Mouse (Mus musculus) MEL (cell line): Measurements from ENCODE around the gene Scaf4. TPM values are rescaled to one million over a fixed set of nuclear protein-coding genes. Genes with fewer than 3 reads are reported as not detected.

Source experiments
- DNase-seq: peaks from one replicate; pipeline ENCODE4 v3.0.0; 2011; ENCODE audit warnings: low read depth, low spot score
- H3K27ac ChIP-seq: 2 replicates; pipeline ENCODE4 v1.5.1; 2012; ENCODE audit warnings: low read depth, mild to moderate bottlenecking, control low read depth, low read length, moderate library complexity; ENCODE audit not compliant: control insufficient read depth
- H3K27me3 ChIP-seq, 2 experiments: fragments of 150-350 bp in 1 of 2; sonication (generic) in 1 of 2; 2 replicates each; pipeline ENCODE4 v1.6.1; 2012; ENCODE audit warnings: low read length in 2 of 2, mild to moderate bottlenecking in 2 of 2, improper control_type of control experiment in 1 of 2, moderate library complexity in 1 of 2; ENCODE audit not compliant: insufficient read depth in 2 of 2, control insufficient read depth in 1 of 2
- H3K36me3 ChIP-seq, 2 experiments: 2 replicates each; pipeline ENCODE4 v1.6.1; 2012 to 2014; ENCODE audit warnings: low read length in 2 of 2, improper control_type of control experiment in 1 of 2, inconsistent platforms in 1 of 2, mild to moderate bottlenecking in 1 of 2; ENCODE audit not compliant: insufficient read depth in 2 of 2, control insufficient read depth in 1 of 2
- H3K4me1 ChIP-seq, 2 experiments: fragments of 150-350 bp in 1 of 2; sonication (generic) in 1 of 2; 2 replicates each; pipeline ENCODE4 v1.6.1; 2012; ENCODE audit warnings: low read length in 2 of 2, improper control_type of control experiment in 1 of 2, mild to moderate bottlenecking in 1 of 2; ENCODE audit not compliant: insufficient read depth in 2 of 2, control insufficient read depth in 1 of 2
- H3K4me3 ChIP-seq, 2 experiments: fragments of 150-350 bp in 1 of 2; sonication (generic) in 1 of 2; 2 replicates each; pipeline ENCODE4 v1.5.1; 2012; ENCODE audit warnings: low read depth in 2 of 2, low read length in 2 of 2, mild to moderate bottlenecking in 2 of 2, moderate library complexity in 2 of 2, control low read depth in 1 of 2, improper control_type of control experiment in 1 of 2; ENCODE audit not compliant: control insufficient read depth in 1 of 2, insufficient read depth in 1 of 2
- H3K79me2 ChIP-seq: 2 replicates; pipeline ENCODE4 v1.6.1; 2012; ENCODE audit warnings: mild to moderate bottlenecking, low read length, moderate library complexity; ENCODE audit not compliant: control insufficient read depth, poor library complexity, insufficient read depth
- H3K9ac ChIP-seq: 2 replicates; pipeline ENCODE4 v1.6.1; 2012; ENCODE audit warnings: low read depth, mild to moderate bottlenecking, control low read depth, low read length, moderate library complexity; ENCODE audit not compliant: control insufficient read depth, poor library complexity, severe bottlenecking
- H3K9me3 ChIP-seq: fragments of 150-350 bp; sonication (generic); replicated peaks from 2 replicates; pipeline ENCODE4 v1.6.1; 2012; ENCODE audit warnings: mild to moderate bottlenecking, low read length, improper control_type of control experiment, moderate library complexity; ENCODE audit not compliant: insufficient read depth
- BHLHE40 ChIP-seq: IDR thresholded peaks from 2 replicates; pipeline ENCODE4 v1.6.1; 2012; ENCODE audit warnings: low read depth, mild to moderate bottlenecking, inconsistent platforms, low read length, improper control_type of control experiment, borderline replicate concordance
- CHD1 ChIP-seq: IDR thresholded peaks from 2 replicates; pipeline ENCODE4 v1.6.1; 2012; ENCODE audit warnings: low read depth, mild to moderate bottlenecking, inconsistent platforms, low read length, improper control_type of control experiment
- CHD2 ChIP-seq: IDR thresholded peaks from 2 replicates; pipeline ENCODE4 v1.6.1; 2011; ENCODE audit warnings: low read length, improper control_type of control experiment
- CTCF ChIP-seq, 3 experiments: IDR thresholded peaks in 2 of 3; conservative IDR thresholded peaks in 1 of 3; 2 replicates each; pipeline ENCODE4 v1.5.1; 2011 to 2012; ENCODE audit warnings: low read length in 3 of 3, low read depth in 2 of 3, mild to moderate bottlenecking in 2 of 3, improper control_type of control experiment in 1 of 3, inconsistent platforms in 1 of 3, mixed read lengths in 1 of 3, moderate library complexity in 1 of 3; ENCODE audit not compliant: control insufficient read depth in 1 of 3, insufficient read depth in 1 of 3, poor library complexity in 1 of 3, severe bottlenecking in 1 of 3
- EP300 ChIP-seq, 2 experiments: IDR thresholded peaks; 2 replicates each; pipeline ENCODE4 v1.6.1; 2011; ENCODE audit warnings: improper control_type of control experiment in 2 of 2, low read length in 2 of 2, low read depth in 1 of 2, mild to moderate bottlenecking in 1 of 2
- ETS1 ChIP-seq: IDR thresholded peaks from 2 replicates; pipeline ENCODE4 v1.6.1; 2012; ENCODE audit warnings: low read depth, mild to moderate bottlenecking, inconsistent platforms, low read length, improper control_type of control experiment, moderate library complexity
- GATA1 ChIP-seq: IDR thresholded peaks from 2 replicates; pipeline ENCODE4 v1.6.1; 2011; ENCODE audit warnings: low read depth, low read length, improper control_type of control experiment
- MAFK ChIP-seq: IDR thresholded peaks from 2 replicates; pipeline ENCODE4 v1.6.1; 2011; ENCODE audit warnings: low read depth, mild to moderate bottlenecking, low read length, improper control_type of control experiment, borderline replicate concordance
- MAX ChIP-seq: IDR thresholded peaks from 2 replicates; pipeline ENCODE4 v1.6.1; 2011; ENCODE audit warnings: low read length, improper control_type of control experiment
- NRF1 ChIP-seq: IDR thresholded peaks from 2 replicates; pipeline ENCODE4 v1.6.1; 2014; ENCODE audit warnings: low read depth, mild to moderate bottlenecking, inconsistent platforms, low read length, improper control_type of control experiment, moderate library complexity; ENCODE audit not compliant: poor library complexity, insufficient read depth, severe bottlenecking
- POLR2A ChIP-seq, 2 experiments: IDR thresholded peaks; 2 replicates each; pipeline ENCODE4 v1.6.1; 2011 to 2012; ENCODE audit warnings: low read length in 2 of 2, mild to moderate bottlenecking in 2 of 2, control low read depth in 1 of 2, improper control_type of control experiment in 1 of 2, low read depth in 1 of 2, moderate library complexity in 1 of 2; ENCODE audit not compliant: control insufficient read depth in 1 of 2, insufficient read depth in 1 of 2, poor library complexity in 1 of 2
- POLR2AphosphoS2 ChIP-seq: IDR thresholded peaks from 2 replicates; pipeline ENCODE4 v1.6.1; 2011; ENCODE audit warnings: low read length, improper control_type of control experiment
- POLR2AphosphoS5 ChIP-seq: IDR thresholded peaks from 2 replicates; pipeline ENCODE4 v1.6.1; 2012; ENCODE audit warnings: low read depth, borderline replicate concordance, mild to moderate bottlenecking, inconsistent platforms, low read length, moderate library complexity, mixed read lengths
- SMC3 ChIP-seq: IDR thresholded peaks from 2 replicates; pipeline ENCODE4 v1.6.1; 2011; ENCODE audit warnings: low read depth, low read length, improper control_type of control experiment
- TBP ChIP-seq: IDR thresholded peaks from 2 replicates; pipeline ENCODE4 v1.8.0; 2011; ENCODE audit warnings: low read depth, low read length, improper control_type of control experiment
- USF1 ChIP-seq: IDR thresholded peaks from 2 replicates; pipeline ENCODE4 v1.6.1; 2014; ENCODE audit warnings: low read depth, mild to moderate bottlenecking, inconsistent platforms, low read length, improper control_type of control experiment, moderate library complexity
- USF2 ChIP-seq, 2 experiments: IDR thresholded peaks; 2 replicates each; pipeline ENCODE4 v1.6.1; 2011 to 2012; ENCODE audit warnings: improper control_type of control experiment in 2 of 2, low read length in 2 of 2, borderline replicate concordance in 1 of 2, inconsistent platforms in 1 of 2, low read depth in 1 of 2, mild to moderate bottlenecking in 1 of 2; ENCODE audit not compliant: insufficient read depth in 1 of 2
- ZC3H11A ChIP-seq: IDR thresholded peaks from 2 replicates; pipeline ENCODE4 v1.6.1; 2012; ENCODE audit warnings: low read depth, mild to moderate bottlenecking, inconsistent platforms, low read length, improper control_type of control experiment
- ZKSCAN1 ChIP-seq: IDR thresholded peaks from 2 replicates; pipeline ENCODE4 v1.6.1; 2012; ENCODE audit warnings: low read depth, mild to moderate bottlenecking, inconsistent platforms, low read length, improper control_type of control experiment, moderate library complexity
- ZMIZ1 ChIP-seq: IDR thresholded peaks from 2 replicates; pipeline ENCODE4 v1.6.1; 2012; ENCODE audit warnings: low read depth, mild to moderate bottlenecking, inconsistent platforms, low read length, improper control_type of control experiment, moderate library complexity
- polyA plus RNA-seq, 2 experiments: library from polyadenylated mRNA; stranded (reverse) in 1 of 2; unstranded in 1 of 2; fragments of >175 nt in 1 of 2; fragments of >200 nt in 1 of 2; gene quantifications; 2 replicates each; pipeline versions ENCODE4 v1.2.1 to v1.2.4; 2012; ENCODE audit warnings: low replicate concordance in 2 of 2, low read depth in 1 of 2; ENCODE audit not compliant: insufficient read length in 2 of 2, insufficient read depth in 1 of 2, missing spikeins in 1 of 2
- total RNA-seq: library from RNA; depleted of rRNA; stranded (reverse); fragments of 300-350 nt; gene quantifications from 2 replicates; pipeline ENCODE4 v1.2.3, GENCODE M21; 2012

Scaf4 gene
- total and polyA plus RNA-seq, 3 experiments: 12.3 to 56.2 TPM; not detected in 1

DNA sequence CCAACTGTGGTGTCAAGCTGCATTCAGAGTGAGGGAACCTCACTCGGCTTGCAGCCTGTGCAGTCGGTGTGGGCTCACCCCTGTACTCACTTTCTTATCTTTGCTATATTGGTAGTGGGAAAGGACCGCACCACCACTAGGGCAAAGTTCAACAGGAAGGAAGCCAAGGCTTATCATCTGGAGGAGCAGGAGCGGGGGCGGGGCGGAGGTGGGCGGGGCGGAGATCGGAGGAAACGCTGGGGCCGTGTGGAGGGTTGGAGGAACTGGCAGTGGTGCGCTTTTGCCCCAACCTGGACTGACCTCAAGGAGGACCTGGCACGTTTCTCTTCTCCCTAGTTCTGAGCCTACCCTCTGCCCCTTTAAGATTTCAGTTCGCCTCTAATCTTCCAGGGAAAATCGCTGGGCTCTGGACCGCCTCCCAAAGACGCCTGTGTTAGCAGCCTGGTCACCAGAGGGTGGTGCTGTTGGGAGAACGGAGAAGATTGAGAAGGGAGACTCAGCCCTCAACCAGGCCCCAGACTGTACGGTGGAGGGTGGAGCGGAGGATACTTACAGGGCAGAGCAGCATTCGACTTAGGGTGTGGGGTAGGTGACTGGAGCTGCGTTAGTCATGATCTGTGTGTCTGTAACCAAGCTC, 86.8 kb downstream of the Scaf4 start (continued):
- TF ChIP-seq POLR2AphosphoS5 (peak; percentile 78; the same call in 1 of the 2 replicates), ZMIZ1 (0 out of 2 replicates have a peak, but pooled peaks have one; percentile 28), NRF1 (0 out of 2 replicates have a peak, but pooled peaks have one; percentile 4), USF1 (no peak), SMC3 (peak; percentile 62), POLR2AphosphoS2 (peak; percentile 68; the same call in 1 of the 2 replicates), CHD2 (no peak), MAX (no peak; the same call in 1 of the 2 replicates), EP300 (IDR thresholded peaks at IDR 0.05; ENCODE audit: low read depth in 1 of 2, low read length in 2 of 2) (peak; percentile 72 to 90), ZC3H11A (peak; percentile 25; the same call in 1 of the 2 replicates), CHD1 (no peak), ZKSCAN1 (no peak), USF2 (IDR thresholded peaks at IDR 0.05; ENCODE audit: borderline replicate concordance in 1 of 2, insufficient read depth in 1 of 2, low read depth in 1 of 2, low read length in 2 of 2) (no peak), MAFK (no peak), TBP (peak; percentile 57)

DNA sequence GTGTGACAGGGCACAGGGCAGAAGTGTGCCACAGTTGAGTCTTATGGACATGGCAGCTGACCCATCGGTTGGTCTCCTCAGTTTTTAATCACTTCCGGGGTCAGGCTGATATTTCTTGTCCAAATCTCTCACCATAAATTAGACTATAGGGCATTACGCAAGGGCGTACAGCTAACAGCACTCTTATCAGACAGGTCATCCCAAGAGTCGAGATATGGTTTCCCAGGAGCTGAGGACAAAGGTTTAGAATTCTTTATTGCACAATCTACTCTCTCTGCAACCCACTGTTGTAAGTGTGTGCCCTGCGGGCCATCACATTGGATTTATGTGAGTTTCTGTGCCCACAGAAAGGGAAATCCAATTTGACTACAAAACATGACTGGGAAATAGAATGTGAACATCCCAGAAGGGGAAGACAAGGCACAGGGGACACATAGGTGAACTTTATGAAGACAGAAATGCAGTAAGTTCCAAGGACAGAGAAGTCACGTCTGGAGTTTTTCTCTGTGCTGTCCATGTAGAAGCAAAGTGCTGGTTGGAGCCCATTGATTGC, 87.5 kb downstream of the Scaf4 start:
- no peaks in the 10 kb centered on the region for H3K27me3 ChIP-seq
- H3K36me3 ChIP-seq: peaks cover 0 to 10% of the 10 kb centered on the region in 2 experiments; a peak in 2 of 4 replicates
- no peaks in the 10 kb centered on the region for H3K9me3 ChIP-seq
- H3K4me1 ChIP-seq: peaks cover 3 to 18% of the 10 kb centered on the region in 2 experiments; a peak in 3 of 4 replicates
- H3K27ac ChIP-seq: peak overlapping the region; percentile 95
- peak overlapping the region; percentile 52 for H3K9ac ChIP-seq
- no peak for DNase-seq
- no peaks in the 10 kb centered on the region; the same call in 1 of the 2 replicates for H3K79me2 ChIP-seq
- 0 out of 4 replicates have a peak overlapping the region, but pooled peaks of 1 of the 2 experiments have one; percentile 6 for H3K4me3 ChIP-seq
- no peak for TF ChIP-seq MAFK
- TF ChIP-seq ZKSCAN1: no peak
- no peak for TF ChIP-seq USF2 (IDR thresholded peaks at IDR 0.05; ENCODE audit: borderline replicate concordance in 1 of 2, insufficient read depth in 1 of 2, low read depth in 1 of 2, low read length in 2 of 2)
- no peak for TF ChIP-seq POLR2AphosphoS2
- TF ChIP-seq EP300 (IDR thresholded peaks at IDR 0.05; ENCODE audit: low read depth in 1 of 2, low read length in 2 of 2): peak in 1 of 2 experiments; percentile 34; a peak in 2 of 4 replicates
- TF ChIP-seq ETS1: peak; percentile 56; the same call in 1 of the 2 replicates
- peak; percentile 68 for TF ChIP-seq GATA1
- no peak for TF ChIP-seq POLR2A (IDR thresholded peaks at IDR 0.05; ENCODE audit: control insufficient read depth in 1 of 2, insufficient read depth in 1 of 2, low read depth in 1 of 2, low read length in 2 of 2, poor library complexity in 1 of 2)
- no peak for TF ChIP-seq BHLHE40
- no peak for TF ChIP-seq CTCF (IDR thresholded peaks at IDR 0.05 in 2 of 3, conservative IDR thresholded peaks at IDR 0.05 in 1 of 3; ENCODE audit: control insufficient read depth in 1 of 3, insufficient read depth in 1 of 3, low read depth in 2 of 3, low read length in 3 of 3, poor library complexity in 1 of 3, severe bottlenecking in 1 of 3)
